Mouse (Mus musculus) hindbrain, embryonic 15.5 days (tissue): ENCODE results near the gene Gm37240. TPM values are rescaled to one million over a fixed set of nuclear protein-coding genes. Genes with fewer than 3 reads are reported as not detected.
"Not testable (repeated sequence)": the region's sequence is repeated elsewhere in the genome, so short reads cannot be mapped to it uniquely, and the experiment has no call there.

Experiments
- ATAC-seq: fragments of 200-750 bp; cut with Nextera tagmentation; 2 replicates; pipeline ENCODE4 v1.8.0; 2017; ENCODE audit warnings: low read depth, moderate number of reproducible peaks, moderate TSS enrichment; ENCODE audit not compliant: low FRiP score
- H3K27ac ChIP-seq: fragments of 300-500 bp; sonication (generic); replicated peaks from 2 replicates; pipeline ENCODE4 v1.5.1; 2015; ENCODE audit warnings: mild to moderate bottlenecking, inconsistent platforms
- H3K27me3 ChIP-seq: fragments of 300-500 bp; sonication (generic); 2 replicates; pipeline ENCODE4 v1.6.1; 2015; ENCODE audit warnings: control low read depth, inconsistent platforms
- H3K36me3 ChIP-seq: fragments of 300-500 bp; sonication (generic); 2 replicates; pipeline ENCODE4 v1.6.1; 2015; ENCODE audit warnings: control low read depth, inconsistent platforms
- H3K4me1 ChIP-seq: fragments of 300-500 bp; sonication (generic); replicated peaks from 2 replicates; pipeline ENCODE4 v1.6.1; 2015; ENCODE audit warnings: control low read depth, inconsistent platforms
- H3K4me2 ChIP-seq: fragments of 300-500 bp; sonication (generic); 2 replicates; pipeline ENCODE4 v1.6.1; 2015; ENCODE audit warnings: moderate library complexity, mild to moderate bottlenecking, inconsistent platforms
- H3K4me3 ChIP-seq: fragments of 300-500 bp; sonication (generic); 2 replicates; pipeline ENCODE4 v1.5.1; 2015; ENCODE audit warnings: mild to moderate bottlenecking, inconsistent platforms
- H3K9ac ChIP-seq: fragments of 300-500 bp; sonication (generic); 2 replicates; pipeline ENCODE4 v1.6.1; 2015; ENCODE audit warnings: inconsistent platforms
- H3K9me3 ChIP-seq: fragments of 300-500 bp; sonication (generic); 2 replicates; pipeline ENCODE4 v1.6.1; 2016; ENCODE audit warnings: control low read depth, inconsistent platforms
- WGBS: fragments of 180-500 bp; shearing (Covaris S2); methylation state at CpG from one replicate; pipeline ENCODE4 v1.1.7; 2015; 5-methylcytosine and 5-hydroxymethylcytosine counted together
- polyA plus RNA-seq: library from polyadenylated mRNA; unstranded; fragments of >200 nt; fragmentation: Nextera tagmentation; extraction: Ambion mirVana; gene quantifications from 2 replicates; pipeline ENCODE4 v1.2.1, GENCODE M21; 2015

Gm37240 gene
- polyA plus RNA-seq, 1 experiment from 2014 or later = 0.87 TPM

- ATAC-seq = peak; percentile 68
- Histone ChIP-seq H3K4me3 (peak overlapping the region; percentile 60), H3K9me3 (no peaks in the 10 kb centered on the region), H3K9ac (peak overlapping the region; percentile 57), H3K27ac (peak overlapping the region; percentile 88), H3K4me1 (peaks cover 34% of the 10 kb centered on the region), H3K27me3 (no peaks in the 10 kb centered on the region), H3K4me2 (peak overlapping the region; percentile 89), H3K36me3 (no peaks in the 10 kb centered on the region)
- WGBS = 0% methylated on average over 27 of the region's 27 CpGs
Observed at GRCm38 (mm10) chr3:84582913-84583276, 1304.4 kb downstream of the Gm37240 start.

- peaks cover 34% of the 10 kb centered on the region for H3K4me1 ChIP-seq
- H3K9ac ChIP-seq = peak within 1 kb of the TSS; percentile 57
- peak within 1 kb of the TSS; percentile 89 for H3K4me2 ChIP-seq
- H3K27ac ChIP-seq = peak within 1 kb of the TSS; percentile 88
- H3K27me3 ChIP-seq = no peaks in the 10 kb centered on the region
- WGBS = under 1% methylated on average over 69 of the region's 70 CpGs
- no peaks in the 10 kb centered on the region for H3K36me3 ChIP-seq
- H3K9me3 ChIP-seq = no peaks in the 10 kb centered on the region
- ATAC-seq = peak; percentile 98
- H3K4me3 ChIP-seq = peak within 1 kb of the TSS; percentile 60
Observed at GRCm38 (mm10) chr3:84582023-84582912, 1305.0 kb downstream of the Gm37240 start, which contains the start of gene Arfip1. Gene Arfip1, minus strand, starts transcription at chr3:84582625.

- Histone ChIP-seq H3K4me3 (peak overlapping the region; percentile 60), H3K27me3 (no peaks in the 10 kb centered on the region), H3K9ac (peak overlapping the region; percentile 57), H3K9me3 (no peaks in the 10 kb centered on the region), H3K27ac (peak overlapping the region; percentile 88), H3K4me2 (peak overlapping the region; percentile 89), H3K4me1 (peaks cover 34% of the 10 kb centered on the region), H3K36me3 (no peaks in the 10 kb centered on the region)
- WGBS = 0% methylated on average over 4 of the region's 4 CpGs
- no peak for ATAC-seq
Observed at GRCm38 (mm10) chr3:84581696-84582022, 1305.7 kb downstream of the Gm37240 start.

GRCm38 (mm10) chr3:84580716-84581115 lies 1306.6 kb downstream of the Gm37240 start:
- no peak overlapping the region for H3K9ac ChIP-seq
- 65% methylated on average over 4 of the region's 4 CpGs for WGBS

GRCm38 (mm10) chr3:84570501-84570900 lies 1316.8 kb downstream of the Gm37240 start:
- Histone ChIP-seq H3K4me3 (no peak overlapping the region), H3K36me3 (no peaks in the 10 kb centered on the region), H3K9ac (no peak overlapping the region), H3K27me3 (no peaks in the 10 kb centered on the region), H3K4me1 (no peaks in the 10 kb centered on the region), H3K9me3 (no peaks in the 10 kb centered on the region), H3K4me2 (no peak overlapping the region), H3K27ac (no peak overlapping the region)
- ATAC-seq = no peak
- WGBS = 95% methylated on average over 3 of the region's 3 CpGs

More at GRCm38 (mm10) chr3:84580716-84581115, 1306.6 kb downstream of the Gm37240 start:
- H3K36me3 ChIP-seq = no peaks in the 10 kb centered on the region
- H3K27ac ChIP-seq = no peak overlapping the region
- peak overlapping the region; percentile 89 for H3K4me2 ChIP-seq
- ATAC-seq = no peak
- H3K9me3 ChIP-seq = no peaks in the 10 kb centered on the region
- no peaks in the 10 kb centered on the region for H3K27me3 ChIP-seq
- H3K4me1 ChIP-seq = peaks cover 34% of the 10 kb centered on the region
- H3K4me3 ChIP-seq = 0 out of 2 replicates have a peak overlapping the region, but pooled peaks have one; percentile 60

GRCm38 (mm10) chr3:84569587-84569986 lies 1317.7 kb downstream of the Gm37240 start:
- WGBS = 82% methylated on average over 6 of the region's 6 CpGs
- no peaks in the 10 kb centered on the region for H3K27me3 ChIP-seq
- no peak overlapping the region for H3K4me2 ChIP-seq
- no peak for ATAC-seq
- H3K9me3 ChIP-seq = no peaks in the 10 kb centered on the region
- H3K9ac ChIP-seq = no peak overlapping the region
- H3K27ac ChIP-seq = no peak overlapping the region
- H3K36me3 ChIP-seq = no peaks in the 10 kb centered on the region
- no peak overlapping the region for H3K4me3 ChIP-seq
- no peaks in the 10 kb centered on the region for H3K4me1 ChIP-seq

GRCm38 (mm10) chr3:84568540-84568939 lies 1318.8 kb downstream of the Gm37240 start:
- no peaks in the 10 kb centered on the region for H3K27me3 ChIP-seq
- WGBS = 92% methylated on average over 6 of the region's 6 CpGs
- no peak for ATAC-seq
- H3K36me3 ChIP-seq = no peaks in the 10 kb centered on the region
- H3K9me3 ChIP-seq = no peaks in the 10 kb centered on the region
- no peak overlapping the region for H3K9ac ChIP-seq
- no peaks in the 10 kb centered on the region for H3K4me1 ChIP-seq
- H3K4me3 ChIP-seq = no peak overlapping the region
- no peak overlapping the region for H3K4me2 ChIP-seq
- H3K27ac ChIP-seq = no peak overlapping the region

GRCm38 (mm10) chr3:84563415-84563814 lies 1323.9 kb downstream of the Gm37240 start:
- Histone ChIP-seq H3K27me3 (no peaks in the 10 kb centered on the region), H3K4me1 (no peaks in the 10 kb centered on the region), H3K27ac (no peak overlapping the region), H3K9ac (no peak overlapping the region), H3K4me3 (no peak overlapping the region), H3K4me2 (no peak overlapping the region), H3K36me3 (no peaks in the 10 kb centered on the region), H3K9me3 (no peaks in the 10 kb centered on the region)
- no peak for ATAC-seq
- WGBS = 93% methylated on average over 4 of the region's 4 CpGs

- not testable (repeated sequence) for ATAC-seq, H3K4me1 ChIP-seq, H3K9ac ChIP-seq, H3K27ac ChIP-seq, H3K4me3 ChIP-seq, H3K36me3 ChIP-seq, H3K9me3 ChIP-seq, H3K27me3 ChIP-seq, H3K4me2 ChIP-seq
- WGBS = 100% methylated on average over 2 of the region's 2 CpGs
Observed at GRCm38 (mm10) chr3:84562911-84563310, 1324.4 kb downstream of the Gm37240 start.

GRCm38 (mm10) chr3:84558301-84558700 lies 1329.0 kb downstream of the Gm37240 start:
- ATAC-seq = no peak
- Histone ChIP-seq H3K4me3 (no peak overlapping the region), H3K4me1 (no peaks in the 10 kb centered on the region), H3K36me3 (no peaks in the 10 kb centered on the region), H3K4me2 (no peak overlapping the region), H3K27ac (no peak overlapping the region), H3K9me3 (no peaks in the 10 kb centered on the region), H3K27me3 (no peaks in the 10 kb centered on the region), H3K9ac (no peak overlapping the region)
- 93% methylated on average over 3 of the region's 3 CpGs for WGBS

GRCm38 (mm10) chr3:84555780-84556179 lies 1331.5 kb downstream of the Gm37240 start:
- ATAC-seq = no peak
- H3K27me3 ChIP-seq = no peaks in the 10 kb centered on the region
- H3K4me1 ChIP-seq = no peaks in the 10 kb centered on the region
- WGBS = 89% methylated on average over 3 of the region's 3 CpGs
- H3K9me3 ChIP-seq = no peaks in the 10 kb centered on the region
- H3K9ac ChIP-seq = no peak overlapping the region
- no peak overlapping the region for H3K4me2 ChIP-seq
- no peak overlapping the region for H3K4me3 ChIP-seq
- H3K36me3 ChIP-seq = no peaks in the 10 kb centered on the region
- H3K27ac ChIP-seq = no peak overlapping the region

GRCm38 (mm10) chr3:84547177-84547576 lies 1340.1 kb downstream of the Gm37240 start:
- no peak overlapping the region for H3K4me2 ChIP-seq
- ATAC-seq = no peak
- 81% methylated on average over 8 of the region's 8 CpGs for WGBS
- H3K9ac ChIP-seq = no peak overlapping the region
- no peak overlapping the region for H3K4me3 ChIP-seq
- H3K4me1 ChIP-seq = no peaks in the 10 kb centered on the region
- H3K27me3 ChIP-seq = no peaks in the 10 kb centered on the region
- H3K9me3 ChIP-seq = no peaks in the 10 kb centered on the region
- H3K27ac ChIP-seq = no peak overlapping the region
- no peaks in the 10 kb centered on the region for H3K36me3 ChIP-seq
